Mouse (Mus musculus) heart, postnatal 0 days (tissue): ENCODE measurements at regions not wholly inside any gene's neighbourhood (a gene's known extent, or its start where the extent isn't known, plus 50 kb on each side); places are given as distances from the start of the nearest gene placed in this dataset.

ENCODE experiments used
- CTCF ChIP-seq: IDR thresholded peaks from 2 replicates; pipeline ENCODE4 v1.5.1; 2016; ENCODE audit warnings: antibody characterized with exemption, control low read depth, low read depth
- EP300 ChIP-seq: IDR thresholded peaks from 2 replicates; pipeline ENCODE4 v1.6.1; 2016; ENCODE audit warnings: antibody characterized with exemption, low read depth

DNA sequence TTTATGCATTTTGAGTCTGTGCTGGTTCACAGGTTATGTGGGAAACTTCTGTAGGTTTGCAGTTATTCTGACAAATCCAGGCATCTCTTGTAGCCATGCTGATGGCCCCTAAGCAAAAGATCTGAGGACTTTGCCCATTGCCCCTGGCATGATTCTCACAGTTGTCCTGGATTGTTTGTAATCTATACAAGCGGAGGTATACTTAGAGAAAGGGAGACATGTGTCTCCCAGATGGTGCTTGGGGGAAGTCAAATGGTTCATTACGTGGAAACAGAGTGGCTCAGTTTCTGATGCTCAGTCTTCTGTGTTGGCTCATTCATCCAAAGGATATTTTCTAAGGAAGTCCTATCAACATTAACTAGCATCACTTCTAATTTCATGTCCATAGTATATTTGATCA, 60.8 kb upstream of the Clec14a start:
- TF ChIP-seq CTCF: no peak
- no peak for TF ChIP-seq EP300
